Mouse (Mus musculus): Measurements from ENCODE around the gene Ifitm5.
"Not testable (repeated sequence)": the region's sequence is repeated elsewhere in the genome, so short reads cannot be mapped to it uniquely, and the experiment has no call there.

The Ifitm5 gene

DNA sequence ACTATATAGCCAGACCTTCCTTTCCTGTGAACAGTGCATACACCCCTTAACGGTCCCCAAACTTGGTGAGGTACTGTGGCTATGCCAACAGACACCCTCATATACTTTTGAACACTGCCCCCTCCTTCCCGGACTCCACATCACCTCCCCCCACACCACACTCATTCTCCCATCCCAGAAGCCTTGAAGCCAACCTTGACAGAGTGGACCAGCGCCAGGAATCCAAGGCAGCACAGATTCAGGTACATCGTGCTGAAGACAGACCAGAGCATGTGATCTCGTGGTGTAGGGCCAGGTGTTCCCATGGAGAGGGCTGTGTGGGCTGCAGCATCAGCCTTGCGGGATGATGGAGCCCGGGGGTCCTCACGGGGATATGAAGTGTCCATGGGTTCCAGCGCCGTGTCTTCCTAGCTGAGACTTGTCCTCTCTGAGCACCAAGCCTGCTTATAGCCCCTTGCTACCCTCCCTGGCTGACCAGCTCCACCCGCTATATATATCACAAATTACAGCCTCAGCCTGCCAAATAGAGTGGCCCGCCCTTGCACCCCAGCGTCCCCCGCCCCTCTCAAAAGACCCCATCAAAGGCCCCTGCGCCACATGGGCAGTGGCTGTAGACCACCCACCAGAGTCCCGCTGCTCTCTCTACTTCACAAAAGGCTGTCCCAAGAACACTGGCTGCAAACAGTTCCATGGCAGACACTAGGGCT lies at the start of gene Ifitm5:
TSS of gene Ifitm5 (minus strand) at position 468 of the 707 bp plus-strand sequence.
- DNase-seq, result no peak

DNA sequence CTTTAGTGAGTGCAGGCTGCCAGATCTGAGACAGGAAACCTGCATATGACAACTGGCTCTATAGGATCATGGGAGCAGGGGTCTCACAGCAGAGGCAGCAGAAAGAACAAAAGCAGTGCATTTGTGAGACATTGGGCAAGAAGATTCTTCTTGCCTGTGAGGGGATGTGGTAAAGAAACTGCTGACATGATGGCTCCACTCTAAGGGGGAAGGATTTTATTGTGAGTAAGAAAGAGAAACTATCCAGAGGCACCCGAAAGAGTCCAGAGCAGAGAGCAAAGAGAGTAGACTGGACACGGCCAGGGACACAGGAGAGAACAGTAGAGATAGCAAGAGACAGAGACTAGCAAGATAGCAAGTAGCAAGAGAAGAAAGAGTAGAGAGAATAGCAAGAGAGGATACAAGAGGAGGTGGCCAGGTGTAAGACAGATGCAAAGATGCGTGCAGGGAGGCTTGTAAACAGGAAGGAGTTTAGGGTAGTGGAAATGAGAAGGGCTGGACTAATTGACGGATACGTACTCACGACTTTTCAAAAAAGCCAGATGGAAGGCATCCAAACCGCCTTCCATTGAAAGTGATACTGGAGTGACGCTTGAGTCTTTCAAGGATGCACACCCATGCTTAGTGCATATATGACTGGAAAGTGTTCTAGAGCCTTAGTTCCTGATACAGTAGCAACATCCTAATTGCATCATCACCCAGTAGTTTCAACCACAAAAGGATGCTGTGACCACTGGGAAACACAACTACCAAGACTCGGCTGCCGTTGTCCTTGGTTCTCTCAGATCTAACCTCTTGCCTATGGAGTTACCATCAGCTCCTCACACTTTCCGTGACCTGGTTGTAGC lies 49.0 kb upstream of the Ifitm5 start:
- no peak for DNase-seq

DNA sequence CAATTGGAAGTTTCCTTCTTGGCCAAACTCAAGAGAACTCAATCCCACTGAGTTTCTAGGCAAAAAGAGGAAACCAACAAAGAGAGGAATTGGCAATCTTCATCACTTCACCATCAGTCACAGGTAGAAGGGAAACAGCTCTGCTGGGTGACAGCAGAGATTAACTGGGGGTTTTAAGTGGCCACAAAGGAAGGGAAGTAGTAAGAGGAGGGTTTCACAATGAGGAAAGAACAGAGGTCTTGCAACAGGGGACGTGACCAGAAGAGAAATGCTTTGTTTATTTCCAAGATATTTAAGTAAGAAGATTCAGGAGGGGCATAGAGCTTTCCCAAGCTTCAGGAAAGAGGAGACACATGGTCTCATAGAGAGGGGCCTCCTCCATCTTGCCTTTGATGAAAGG lies 47.7 kb upstream of the Ifitm5 start:
- no peak for DNase-seq

DNA sequence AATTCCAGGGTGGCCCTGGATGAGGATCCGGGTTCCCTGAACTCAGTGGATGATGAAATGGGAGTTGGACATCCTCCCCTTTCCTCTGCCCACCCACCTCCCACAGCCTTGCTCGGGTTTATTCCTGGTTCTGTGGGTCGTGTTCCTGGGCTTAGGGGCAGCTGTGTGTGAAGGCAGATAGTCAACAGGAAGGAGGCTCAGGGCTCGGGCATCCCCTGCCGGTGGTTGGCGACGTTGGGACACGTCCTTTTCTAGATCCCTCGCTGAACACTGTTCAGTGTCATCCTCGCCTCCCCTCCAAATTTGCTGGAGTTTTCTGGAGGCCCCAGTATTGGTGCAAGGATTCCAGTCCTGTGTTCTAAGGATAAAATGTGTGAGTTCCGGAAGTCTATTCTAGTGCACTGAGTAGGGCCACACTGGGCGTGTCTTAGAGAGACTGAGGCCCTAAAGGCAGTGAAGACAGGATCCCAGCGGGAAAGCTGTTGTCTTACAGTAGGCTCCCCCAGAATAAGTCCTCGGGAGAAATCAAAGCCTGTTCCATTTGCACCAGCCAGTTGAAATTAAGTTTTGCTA lies 41.1 kb upstream of the Ifitm5 start:
- no peak for DNase-seq

DNA sequence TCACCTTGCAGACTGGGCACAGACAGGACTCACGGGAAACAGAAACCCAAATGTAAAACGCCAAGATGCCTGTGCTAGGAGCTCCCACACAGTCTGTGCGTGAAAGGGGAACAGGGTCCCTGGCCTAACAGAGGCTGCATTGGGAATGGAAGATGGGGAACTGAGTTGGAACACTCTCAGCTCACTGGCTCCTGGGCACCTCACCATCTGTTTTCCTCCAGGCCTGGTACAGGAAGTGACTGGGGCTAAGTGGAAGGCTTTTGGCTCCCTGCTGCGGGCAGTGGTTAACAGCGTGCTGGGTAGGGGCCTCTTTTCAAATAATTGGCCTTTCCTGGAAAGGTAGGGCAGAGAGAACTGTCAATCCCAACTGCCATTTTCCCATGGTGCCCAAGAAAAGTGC lies 40.5 kb upstream of the Ifitm5 start:
- no peak for DNase-seq

DNA sequence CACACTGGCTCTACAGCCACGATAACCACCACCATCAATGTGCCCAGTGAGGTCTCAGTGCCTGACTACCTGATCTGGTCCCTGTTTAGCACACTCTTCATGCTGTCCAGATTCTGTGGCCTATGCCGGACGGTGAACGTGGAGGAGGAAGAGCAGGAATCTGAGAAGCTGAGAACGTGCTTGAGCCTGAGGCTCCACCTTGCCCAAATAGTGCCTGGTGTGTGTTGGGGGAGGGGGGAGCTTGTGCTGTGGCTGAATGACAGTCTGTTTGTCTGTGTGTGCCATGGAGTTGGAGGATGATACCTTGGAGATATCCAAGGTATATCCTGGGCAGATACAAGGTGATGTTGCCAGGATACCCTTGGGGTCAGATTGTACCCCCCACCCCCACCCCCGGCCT lies 40.1 kb upstream of the Ifitm5 start:
- DNase-seq, result no peak

DNA sequence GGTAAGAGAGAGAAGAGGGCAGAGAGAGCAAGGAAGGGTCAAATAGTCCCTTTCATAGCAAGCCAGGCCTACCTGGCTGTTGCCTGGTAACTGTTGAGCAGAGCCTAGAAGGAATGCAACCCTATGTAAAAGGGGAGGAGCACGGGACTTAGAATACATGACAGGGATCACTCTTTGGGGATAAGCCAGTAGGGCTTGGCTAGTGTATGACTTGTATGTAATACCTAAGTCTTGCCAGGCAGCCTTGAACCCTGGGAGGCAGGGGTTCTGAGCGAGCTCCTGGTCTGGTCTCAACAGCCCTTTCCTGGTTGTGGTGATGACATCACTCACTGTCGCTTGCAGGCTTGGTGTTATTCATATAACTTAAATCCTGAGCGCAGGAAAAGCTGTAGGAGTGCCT lies 38.9 kb upstream of the Ifitm5 start:
- no peak for DNase-seq

DNA sequence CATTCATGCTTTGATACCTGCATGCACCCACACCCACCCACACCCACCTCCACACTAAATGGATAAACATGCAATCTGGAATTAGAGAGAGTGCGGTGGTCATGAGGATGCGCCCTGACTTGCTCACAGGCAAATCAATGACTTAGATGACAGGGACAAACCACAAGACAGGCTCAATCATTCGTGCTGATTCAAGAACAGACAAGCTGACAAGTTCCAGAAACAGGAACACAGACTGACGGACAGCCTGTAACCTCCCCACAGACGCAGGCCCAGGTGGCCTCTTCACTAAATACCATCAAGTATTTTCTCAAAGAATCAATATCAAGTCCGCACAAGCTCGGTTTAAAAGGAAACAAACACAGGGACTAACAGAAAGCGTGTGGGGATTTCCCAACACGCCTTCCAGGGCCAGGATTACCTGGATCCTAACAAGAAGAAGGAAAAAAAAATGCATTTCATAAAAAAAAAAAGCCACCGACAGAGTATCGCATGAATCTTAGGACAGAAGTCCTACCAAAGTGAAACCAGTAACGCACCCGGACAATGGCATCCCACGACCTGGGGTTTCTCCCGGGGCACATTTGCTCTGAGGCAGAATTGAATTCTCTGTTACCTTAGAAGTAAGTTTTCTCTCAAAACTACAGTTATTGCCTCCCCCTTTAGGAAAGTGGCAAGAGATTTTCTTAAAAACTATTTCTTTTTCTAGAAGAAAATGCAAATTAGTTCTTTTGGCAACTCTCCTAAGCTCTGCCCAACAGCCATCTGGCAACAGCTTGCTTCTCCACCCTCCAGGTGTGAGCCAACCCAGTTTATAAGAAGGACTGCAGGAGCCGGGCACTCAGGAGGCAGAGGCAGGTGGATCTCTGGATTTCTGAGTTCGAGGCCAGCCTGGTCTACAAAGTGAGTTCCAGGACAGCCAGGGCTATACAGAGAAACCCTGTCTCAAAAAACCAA lies 37.4 kb upstream of the Ifitm5 start:
- no peak for DNase-seq

DNA sequence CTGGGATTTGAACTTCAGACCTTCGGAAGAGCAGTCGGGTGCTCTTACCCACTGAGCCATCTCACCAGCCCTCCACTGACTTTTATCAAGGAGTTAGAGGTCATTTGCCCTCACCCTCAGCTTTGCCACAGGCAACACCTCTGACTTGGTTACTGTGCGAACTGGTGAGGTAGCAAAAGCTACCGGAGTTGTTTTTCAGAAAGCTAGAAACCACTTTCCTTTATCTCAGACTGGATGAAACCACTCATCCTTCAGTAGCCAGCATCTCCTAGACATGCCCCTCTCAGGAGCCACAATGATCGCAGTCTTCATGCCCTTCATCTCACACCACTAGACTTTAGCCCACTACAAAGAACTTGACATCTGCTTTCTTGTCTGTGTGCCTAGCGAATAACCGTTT lies 32.9 kb upstream of the Ifitm5 start:
- DNase-seq, result no peak

DNA sequence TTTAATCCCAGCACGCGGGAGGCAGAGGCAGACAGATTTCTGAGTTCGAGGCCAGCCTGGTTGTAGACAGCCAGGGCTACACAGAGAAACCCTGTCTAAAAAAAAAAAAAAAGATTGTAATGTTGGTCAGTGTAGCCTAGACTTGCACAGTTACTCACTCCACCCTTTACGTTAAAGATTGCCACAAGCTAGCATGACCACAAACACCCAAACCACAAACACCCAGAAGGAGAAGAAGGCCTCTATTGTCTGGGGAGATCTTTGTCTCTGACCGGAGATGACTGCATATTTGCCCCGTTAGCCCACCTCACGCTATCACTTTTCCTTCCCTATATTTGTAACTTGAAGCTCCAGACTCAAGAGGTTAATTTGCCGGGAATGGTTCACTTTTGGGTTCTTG lies 31.6 kb upstream of the Ifitm5 start:
- no peak for DNase-seq

DNA sequence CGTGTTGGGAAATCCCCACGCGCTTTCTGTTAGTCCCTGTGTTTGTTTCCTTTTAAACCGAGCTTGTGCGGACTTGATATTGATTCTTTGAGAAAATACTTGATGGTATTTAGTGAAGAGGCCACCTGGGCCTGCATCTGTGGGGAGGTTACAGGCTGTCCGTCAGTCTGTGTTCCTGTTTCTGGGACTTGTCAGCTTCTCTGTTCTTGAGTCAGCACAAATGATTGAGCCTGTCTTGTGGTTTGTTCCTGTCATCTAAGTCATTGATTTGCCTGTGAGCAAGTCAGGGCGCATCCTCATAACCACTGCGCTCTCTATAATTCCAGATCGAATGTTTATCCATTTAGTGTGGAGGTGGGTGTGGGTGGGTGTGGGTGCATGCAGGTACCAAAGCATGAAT lies 26.6 kb upstream of the Ifitm5 start:
- not testable (repeated sequence) for DNase-seq

DNA sequence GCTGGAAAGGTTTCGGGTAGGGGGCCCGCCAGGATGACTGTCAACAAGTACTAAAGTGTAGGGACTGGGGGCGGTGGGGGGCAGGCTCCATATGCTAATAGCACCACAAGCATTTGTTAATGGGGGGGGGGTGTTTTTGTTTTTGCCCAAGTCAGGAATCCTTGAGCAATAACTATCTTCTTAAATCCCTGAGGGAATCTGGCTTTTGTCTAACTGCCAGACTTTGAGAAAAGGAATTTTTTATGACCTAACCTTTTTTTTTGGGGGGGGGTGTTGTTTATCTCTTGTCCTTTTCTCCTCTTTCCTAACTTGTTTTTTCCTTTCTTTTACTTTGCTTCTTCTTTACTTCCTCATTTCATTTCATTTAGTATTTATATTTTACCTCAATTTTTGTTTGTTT lies 25.4 kb upstream of the Ifitm5 start:
- DNase-seq, result no peak

DNA sequence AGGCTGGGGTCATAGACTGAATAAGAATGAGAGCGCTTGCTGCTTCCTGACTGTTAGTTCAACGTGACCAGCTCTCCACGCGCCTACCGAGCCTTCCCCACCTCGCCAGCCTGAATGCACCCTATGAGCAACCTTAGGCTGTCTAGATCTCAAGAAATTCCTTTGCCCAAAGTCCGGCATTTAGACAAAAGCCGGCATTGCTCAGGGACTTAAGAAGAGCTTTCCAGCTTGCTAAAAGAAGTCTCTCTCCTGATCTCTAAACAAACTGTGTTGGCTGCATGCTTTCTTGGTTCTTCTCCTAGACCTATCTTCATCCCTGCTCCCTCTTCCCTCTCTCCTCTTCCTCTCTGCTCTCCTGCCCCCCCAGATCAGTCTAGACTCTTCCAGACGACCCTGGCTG lies 24.8 kb upstream of the Ifitm5 start:
- DNase-seq, result no peak

DNA sequence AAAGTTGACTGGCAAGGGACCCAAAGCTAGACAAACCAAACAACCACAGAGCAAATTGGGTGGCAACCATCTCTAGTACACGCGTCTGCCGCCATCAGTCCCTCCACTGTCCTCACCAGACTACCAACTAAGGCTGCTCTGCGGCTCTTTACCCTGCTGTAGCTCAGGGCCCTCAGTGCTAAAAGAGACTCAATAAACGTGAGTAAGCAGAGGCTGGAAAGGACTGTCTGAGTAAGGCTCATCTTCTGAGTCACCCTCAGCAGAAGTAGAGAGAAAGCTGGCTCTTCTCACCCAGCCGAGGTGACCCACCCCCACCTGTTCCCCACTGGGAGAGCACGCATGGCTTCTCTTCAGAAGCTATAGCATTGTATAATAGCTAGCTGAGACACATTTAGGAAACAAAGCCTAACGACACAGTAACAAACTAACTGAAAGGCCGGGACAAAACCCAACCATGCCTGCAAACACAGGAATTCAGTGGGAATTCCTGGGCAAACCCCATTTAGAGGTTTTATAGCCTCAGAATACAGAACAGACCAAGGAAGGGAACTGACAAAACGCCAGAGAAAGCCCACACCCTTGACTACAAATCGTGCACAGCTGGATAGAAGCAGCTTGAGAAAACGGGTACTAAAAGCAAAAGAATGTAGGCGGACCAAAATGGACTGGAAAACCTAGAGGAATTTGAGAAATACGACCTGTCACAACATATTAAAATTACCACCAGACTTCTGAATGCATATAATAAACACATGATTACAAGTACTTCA lies 23.5 kb upstream of the Ifitm5 start:
- no peak for DNase-seq

DNA sequence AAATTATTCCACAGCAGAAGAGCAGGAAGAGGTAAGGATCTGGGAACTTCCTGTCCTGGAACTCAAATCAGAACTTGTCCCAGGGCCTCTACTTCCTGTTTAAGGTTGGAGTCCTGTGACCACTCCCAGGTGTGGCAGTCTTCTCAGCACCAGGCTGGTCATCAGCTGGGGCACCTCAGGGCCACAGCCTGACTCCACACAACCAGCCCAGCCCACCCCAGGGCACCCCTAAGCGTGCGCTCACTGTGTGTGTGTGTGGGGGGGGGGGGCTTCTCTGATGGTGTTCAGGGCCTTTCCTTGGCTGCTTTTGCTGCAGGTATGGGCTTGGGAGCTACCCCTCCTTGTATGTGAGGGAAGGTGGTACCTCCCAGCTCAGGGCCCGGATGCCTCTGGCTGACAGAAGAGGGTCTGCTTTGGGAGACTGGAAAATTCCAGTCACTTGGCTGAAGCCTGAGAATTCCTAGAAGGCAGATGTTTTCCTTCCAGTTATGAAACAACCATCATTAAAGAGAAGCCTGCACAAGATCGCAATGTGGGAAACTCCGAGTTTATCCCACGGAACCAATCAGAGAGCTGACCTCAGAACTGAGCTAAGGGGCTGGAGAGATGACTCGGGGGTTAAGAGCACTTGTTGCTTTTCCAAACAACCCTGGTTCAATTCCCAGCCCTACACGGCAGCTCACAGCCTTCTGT lies 21.5 kb upstream of the Ifitm5 start:
- no peak for DNase-seq

DNA sequence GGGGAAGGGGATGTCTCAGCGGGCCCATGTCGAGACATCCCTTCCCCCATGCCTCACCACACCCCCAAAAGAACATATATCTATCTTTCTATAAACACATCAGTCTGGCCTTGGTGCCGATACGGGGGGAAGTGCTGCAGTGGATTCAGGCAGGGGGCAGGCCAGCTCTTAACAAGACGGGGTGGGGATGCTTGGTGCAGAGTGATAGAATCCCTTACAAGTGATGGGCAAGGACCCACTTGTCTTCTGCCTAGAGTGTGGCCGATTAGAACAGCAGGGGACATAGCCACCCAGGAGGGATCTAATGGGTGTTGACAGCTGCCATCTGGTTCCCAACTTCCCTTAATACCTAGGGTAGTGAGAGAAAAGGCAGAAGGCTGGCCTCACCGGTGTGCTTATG lies 20.8 kb upstream of the Ifitm5 start:
- no peak for DNase-seq

DNA sequence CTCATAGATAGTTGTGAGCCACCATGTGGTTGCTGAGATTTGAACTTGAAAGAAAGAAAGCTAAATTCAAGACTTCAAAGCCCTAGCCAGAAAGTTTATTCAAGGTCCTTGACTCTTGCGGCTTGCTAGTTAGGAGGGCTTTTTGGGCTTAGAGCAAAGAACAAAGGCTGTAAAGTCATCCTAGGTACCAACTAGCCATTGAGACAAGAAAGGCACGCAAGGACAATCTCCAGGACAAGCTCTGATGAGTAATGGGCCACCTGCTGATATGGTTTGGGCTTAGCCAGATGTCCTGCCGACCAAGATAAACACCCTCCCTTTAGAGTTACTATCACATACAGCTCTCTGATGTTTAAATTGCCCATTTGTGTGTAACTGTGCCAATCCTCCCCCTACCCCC lies 18.6 kb upstream of the Ifitm5 start:
- DNase-seq, result not testable (repeated sequence)

DNA sequence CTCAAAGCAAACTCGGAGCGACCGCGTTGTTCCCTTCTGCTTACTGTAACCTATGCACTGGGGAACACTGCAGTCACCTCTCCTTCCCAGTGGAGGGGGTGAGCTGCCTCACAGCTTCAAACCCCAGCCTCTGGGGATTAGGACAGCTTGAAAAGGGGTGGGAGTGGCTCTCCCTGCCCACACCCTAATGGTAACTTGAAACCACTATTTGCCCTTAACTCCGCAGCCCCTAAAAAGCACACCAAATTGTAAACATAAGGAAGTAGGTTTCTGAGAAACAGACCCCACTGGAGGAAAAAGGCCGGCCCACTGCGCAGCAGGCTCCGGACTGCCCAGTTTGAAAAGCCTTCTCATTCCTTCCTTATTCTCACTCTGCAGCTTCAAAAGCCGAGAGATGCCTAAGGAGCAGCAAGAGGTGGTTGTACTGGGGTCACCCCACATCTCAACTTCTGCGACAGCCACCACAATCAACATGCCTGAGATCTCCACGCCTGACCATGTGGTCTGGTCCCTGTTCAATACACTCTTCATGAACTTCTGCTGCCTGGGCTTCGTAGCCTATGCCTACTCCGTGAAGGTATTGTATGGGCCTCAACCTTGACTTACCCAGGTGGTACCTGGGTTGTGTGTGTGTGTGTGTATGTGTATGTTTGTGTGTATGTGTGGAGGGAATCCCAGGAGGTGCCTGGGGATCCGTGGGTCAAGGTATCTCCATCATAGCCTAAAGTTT lies 17.9 kb upstream of the Ifitm5 start:
- DNase-seq, result no peak

DNA sequence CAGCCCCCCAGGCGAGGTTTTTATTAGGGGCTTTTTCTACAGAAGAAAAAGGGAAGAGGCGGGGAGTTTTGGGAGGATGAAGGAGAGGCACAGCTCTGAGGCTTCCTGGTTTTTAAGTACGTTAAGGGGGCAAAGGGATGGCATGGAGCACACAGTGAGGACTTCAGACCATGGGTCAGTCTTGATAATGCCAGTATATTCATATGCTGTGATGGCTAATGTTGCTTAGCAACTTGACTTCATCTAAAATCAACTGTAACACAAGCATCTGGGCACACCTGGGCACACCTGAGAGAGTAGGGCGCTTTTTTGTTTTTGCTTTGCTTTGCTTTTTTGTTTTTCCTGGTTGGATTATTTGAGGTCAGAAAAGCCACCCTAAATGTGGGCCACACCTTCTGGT lies 16.8 kb upstream of the Ifitm5 start, which contains the start of gene Ifitm1:
TSS of gene Ifitm1 (plus strand) at position 301 of the 400 bp plus-strand sequence.
- no peak for DNase-seq

DNA sequence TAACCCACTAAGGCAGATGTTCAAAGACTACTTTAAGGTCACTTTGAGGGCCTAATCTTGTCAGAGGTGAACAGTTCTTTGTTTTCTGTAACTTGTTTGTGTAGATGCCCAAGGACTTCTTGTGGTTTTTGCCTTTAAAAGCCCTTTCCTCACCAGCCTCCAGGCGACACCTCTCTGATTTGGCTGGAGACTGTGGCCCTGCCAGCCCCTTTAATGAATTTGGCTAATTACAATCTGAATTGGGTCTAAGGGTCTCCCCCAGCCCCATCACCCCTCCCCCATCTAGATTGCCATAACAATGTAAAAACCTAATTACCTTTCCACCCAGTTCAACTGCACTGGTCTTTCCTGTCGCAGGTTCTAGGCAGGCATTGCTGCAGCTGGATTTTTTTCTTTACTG lies 12.6 kb upstream of the Ifitm5 start:
- DNase-seq, result no peak

DNA sequence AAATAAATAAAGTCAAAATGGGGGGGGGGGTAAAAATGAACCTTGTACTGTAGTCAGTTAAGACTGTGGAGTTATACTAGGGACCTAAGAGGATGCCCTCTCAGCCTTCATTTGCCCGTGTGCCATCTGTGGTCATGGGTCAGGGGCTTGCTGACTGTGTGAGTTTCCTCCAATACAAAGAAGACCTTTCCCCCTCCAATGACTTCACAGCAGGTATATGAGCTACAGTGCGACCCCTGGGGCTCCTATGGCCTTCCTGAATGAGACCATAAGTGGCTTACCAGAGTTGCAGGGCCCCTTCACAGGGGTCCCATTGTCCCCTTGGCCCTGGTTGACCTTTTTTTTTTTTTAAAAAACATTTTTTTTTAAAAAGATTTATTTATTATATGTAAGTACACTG lies 11.3 kb upstream of the Ifitm5 start:
- DNase-seq, result no peak
